Mouse (Mus musculus): ENCODE results near the gene Sgsm1. TPM values are rescaled to one million over a fixed set of nuclear protein-coding genes. Genes with fewer than 3 reads are reported as not detected.

Sgsm1 gene
- polyA plus RNA-seq, 1 experiment, result not detected

- no peak overlapping the region for H3K27ac ChIP-seq (ENCODE audit: control insufficient read depth, insufficient read depth, low read depth, low read length, poor library complexity)
- no peak for TF ChIP-seq CTCF (IDR thresholded peaks at IDR 0.05; ENCODE audit: control insufficient read depth, insufficient read depth, low read length)
- 37% methylated on average over 25 of the region's 25 CpGs for whole genome bisulfite sequencing
- H3K4me3 ChIP-seq (replicated peaks; ENCODE audit: control insufficient read depth, low read depth, low read length), result no peak overlapping the region
- H3K4me1 ChIP-seq (ENCODE audit: control insufficient read depth, insufficient read depth, low read length), result no peaks in the 10 kb centered on the region; the same call in 1 of the 2 replicates
Observed at GRCm38 (mm10) chr5:113306750-113307477, 3.7 kb downstream of the Sgsm1 start.

- 87% methylated on average over 5 of the region's 5 CpGs for WGBS
- no peak for TF ChIP-seq POLR2A (IDR thresholded peaks at IDR 0.05; ENCODE audit: borderline replicate concordance, control insufficient read depth, low read depth, low read length)
- TF ChIP-seq CTCF (IDR thresholded peaks at IDR 0.05; ENCODE audit: control insufficient read depth, insufficient read depth, low read length), result no peak
- H3K4me1 ChIP-seq (ENCODE audit: control insufficient read depth, insufficient read depth, low read length), result no peaks in the 10 kb centered on the region
- no peak overlapping the region for H3K27ac ChIP-seq (ENCODE audit: control insufficient read depth, insufficient read depth, low read depth, low read length, poor library complexity)
- H3K4me3 ChIP-seq (replicated peaks; ENCODE audit: control insufficient read depth, low read depth, low read length), result no peak overlapping the region
Observed at GRCm38 (mm10) chr5:113304527-113304926, 6.1 kb downstream of the Sgsm1 start.

- Histone ChIP-seq H3K4me1 (ENCODE audit: control insufficient read depth, insufficient read depth, low read length) (no peaks in the 10 kb centered on the region), H3K27ac (ENCODE audit: control insufficient read depth, insufficient read depth, low read depth, low read length, poor library complexity) (no peak overlapping the region), H3K4me3 (replicated peaks; ENCODE audit: control insufficient read depth, low read depth, low read length) (no peak overlapping the region)
- TF ChIP-seq POLR2A (IDR thresholded peaks at IDR 0.05; ENCODE audit: borderline replicate concordance, control insufficient read depth, low read depth, low read length) (no peak), CTCF (IDR thresholded peaks at IDR 0.05; ENCODE audit: control insufficient read depth, insufficient read depth, low read length) (no peak)
- WGBS, result 82% methylated on average over 13 of the region's 13 CpGs
Observed at GRCm38 (mm10) chr5:113301841-113302240, 8.7 kb downstream of the Sgsm1 start.

- TF ChIP-seq CTCF (IDR thresholded peaks at IDR 0.05; ENCODE audit: control insufficient read depth, insufficient read depth, low read length) (no peak), POLR2A (IDR thresholded peaks at IDR 0.05; ENCODE audit: borderline replicate concordance, control insufficient read depth, low read depth, low read length) (no peak)
- Histone ChIP-seq H3K4me3 (replicated peaks; ENCODE audit: control insufficient read depth, low read depth, low read length) (no peak overlapping the region), H3K4me1 (ENCODE audit: control insufficient read depth, insufficient read depth, low read length) (no peaks in the 10 kb centered on the region), H3K27ac (ENCODE audit: control insufficient read depth, insufficient read depth, low read depth, low read length, poor library complexity) (no peak overlapping the region)
- WGBS, result 79% methylated on average over 22 of the region's 22 CpGs
Observed at GRCm38 (mm10) chr5:113300148-113300889, 10.3 kb downstream of the Sgsm1 start.

GRCm38 (mm10) chr5:113299433-113299832 lies 11.2 kb downstream of the Sgsm1 start:
- no peaks in the 10 kb centered on the region for H3K4me1 ChIP-seq (ENCODE audit: control insufficient read depth, insufficient read depth, low read length)
- no peak for TF ChIP-seq CTCF (IDR thresholded peaks at IDR 0.05; ENCODE audit: control insufficient read depth, insufficient read depth, low read length)
- no peak overlapping the region for H3K27ac ChIP-seq (ENCODE audit: control insufficient read depth, insufficient read depth, low read depth, low read length, poor library complexity)
- 74% methylated on average over 9 of the region's 9 CpGs for WGBS
- H3K4me3 ChIP-seq (replicated peaks; ENCODE audit: control insufficient read depth, low read depth, low read length), result no peak overlapping the region

GRCm38 (mm10) chr5:113298826-113299225 lies 11.8 kb downstream of the Sgsm1 start:
- WGBS, result 81% methylated on average over 6 of the region's 6 CpGs
- H3K4me3 ChIP-seq (replicated peaks; ENCODE audit: control insufficient read depth, low read depth, low read length), result no peak overlapping the region
- no peak overlapping the region for H3K27ac ChIP-seq (ENCODE audit: control insufficient read depth, insufficient read depth, low read depth, low read length, poor library complexity)
- H3K4me1 ChIP-seq (ENCODE audit: control insufficient read depth, insufficient read depth, low read length), result no peaks in the 10 kb centered on the region
- TF ChIP-seq CTCF (IDR thresholded peaks at IDR 0.05; ENCODE audit: control insufficient read depth, insufficient read depth, low read length), result no peak

- no peaks in the 10 kb centered on the region for H3K4me1 ChIP-seq (ENCODE audit: control insufficient read depth, insufficient read depth, low read length)
- 64% methylated on average over 12 of the region's 12 CpGs for WGBS
- TF ChIP-seq POLR2A (IDR thresholded peaks at IDR 0.05; ENCODE audit: borderline replicate concordance, control insufficient read depth, low read depth, low read length) (no peak), CTCF (IDR thresholded peaks at IDR 0.05; ENCODE audit: control insufficient read depth, insufficient read depth, low read length) (no peak)
- H3K27ac ChIP-seq (ENCODE audit: control insufficient read depth, insufficient read depth, low read depth, low read length, poor library complexity), result no peak overlapping the region
- H3K4me3 ChIP-seq (replicated peaks; ENCODE audit: control insufficient read depth, low read depth, low read length), result no peak overlapping the region
Observed at GRCm38 (mm10) chr5:113298040-113298439, 12.5 kb downstream of the Sgsm1 start.

- WGBS, result 35% methylated on average over 4 of the region's 4 CpGs
- no peak for TF ChIP-seq POLR2A (IDR thresholded peaks at IDR 0.05; ENCODE audit: borderline replicate concordance, control insufficient read depth, low read depth, low read length)
- TF ChIP-seq CTCF (IDR thresholded peaks at IDR 0.05; ENCODE audit: control insufficient read depth, insufficient read depth, low read length), result no peak
Observed at GRCm38 (mm10) chr5:113295791-113296190, 14.8 kb downstream of the Sgsm1 start.

More at GRCm38 (mm10) chr5:113295791-113296190, 14.8 kb downstream of the Sgsm1 start:
- Histone ChIP-seq H3K27ac (ENCODE audit: control insufficient read depth, insufficient read depth, low read depth, low read length, poor library complexity) (no peak overlapping the region), H3K4me1 (ENCODE audit: control insufficient read depth, insufficient read depth, low read length) (no peaks in the 10 kb centered on the region), H3K4me3 (replicated peaks; ENCODE audit: control insufficient read depth, low read depth, low read length) (no peak overlapping the region)
